Mouse (Mus musculus): ENCODE data around the gene Cabin1. TPM values are rescaled to one million over a fixed set of nuclear protein-coding genes. Genes with fewer than 3 reads are reported as not detected.

The Cabin1 gene
- total RNA-seq, 2 experiments from 2014 or later = 66.4 to 85.5 TPM

DNA sequence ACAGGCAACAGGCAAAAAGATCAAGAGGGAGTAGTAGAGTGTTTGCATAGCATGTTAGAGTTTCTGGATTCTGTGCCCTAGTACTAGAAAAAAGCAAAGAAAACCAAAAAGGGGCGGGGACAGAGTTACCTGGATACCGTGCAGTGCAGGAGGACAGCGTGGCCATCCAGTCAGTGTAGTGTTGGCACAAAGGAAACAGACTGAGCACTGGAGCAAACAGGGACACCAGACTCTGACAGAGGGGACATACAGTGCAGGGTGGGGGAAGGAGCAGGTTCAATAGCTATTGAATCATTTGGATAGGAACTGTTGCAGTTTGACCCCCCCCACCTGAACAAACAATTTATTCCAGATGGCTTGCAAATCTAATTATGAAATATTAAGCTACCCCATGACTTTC, 137.2 kb downstream of the Cabin1 start:
- intact Hi-C loops (cut with DNase I) = no loop called here
- DNase-seq (ENCODE audit: low spot score in 2 of 2) = no peak

DNA sequence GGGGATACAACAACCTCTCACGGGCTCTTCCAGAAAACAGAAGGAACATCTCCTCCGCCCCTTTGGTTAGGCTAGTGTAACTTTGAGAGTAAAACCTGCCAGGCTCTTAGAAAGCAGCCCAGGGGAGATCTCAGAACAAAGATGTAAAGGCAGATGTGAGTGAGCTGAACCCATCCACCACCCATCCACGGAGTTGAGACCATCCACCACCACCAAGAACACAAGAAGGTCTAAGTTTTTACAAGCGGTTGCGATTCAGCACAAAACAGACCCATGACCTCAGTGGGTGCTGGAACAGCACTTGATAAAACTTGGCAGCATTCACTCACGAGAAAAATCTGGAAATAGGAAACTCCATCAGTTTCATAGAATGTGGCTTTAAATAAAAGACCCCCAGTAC, 138.2 kb downstream of the Cabin1 start:
- intact Hi-C loops (cut with DNase I) = no loop called here
- DNase-seq (ENCODE audit: low spot score in 2 of 2) = no peak

DNA sequence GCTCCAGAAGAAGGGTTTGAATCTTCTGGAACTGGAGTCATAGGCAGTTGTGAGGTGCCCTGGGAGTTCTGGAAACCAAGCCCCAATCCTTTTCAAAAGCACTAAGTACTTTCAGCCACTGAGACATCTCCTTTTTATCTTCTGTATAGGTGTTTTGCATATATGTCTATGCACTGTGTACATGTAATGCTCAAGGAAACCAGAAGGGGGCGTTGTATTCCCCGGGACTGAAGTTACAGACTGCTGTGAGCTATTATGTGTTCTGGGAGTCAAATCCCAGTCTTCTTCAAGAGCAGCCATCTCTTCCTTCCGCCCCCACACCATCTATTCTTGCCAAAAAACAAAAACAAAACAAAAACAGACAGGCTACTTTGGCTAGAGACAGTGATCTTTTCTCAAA, 143.3 kb downstream of the Cabin1 start:
- no peak for DNase-seq (ENCODE audit: low spot score in 2 of 2)
- intact Hi-C loops (cut with DNase I) = no loop called here

DNA sequence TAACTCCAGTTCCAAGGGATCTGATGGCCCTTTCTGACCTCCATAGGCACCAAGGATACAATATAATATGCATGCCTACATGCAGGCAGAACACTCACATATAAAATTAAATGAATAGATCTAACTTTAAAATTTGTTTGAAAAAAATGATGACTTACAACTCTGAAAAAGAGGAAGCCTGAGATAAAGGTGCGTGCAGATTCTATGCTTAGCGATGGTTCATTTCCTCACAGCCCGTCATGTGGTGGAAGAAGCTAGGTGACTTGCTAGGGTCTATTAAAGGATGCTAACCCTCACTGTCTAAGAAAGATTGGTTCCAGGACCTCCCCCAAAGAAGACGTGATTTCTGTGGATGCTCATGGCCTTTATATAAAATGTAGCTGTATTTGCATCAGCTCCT, 148.1 kb downstream of the Cabin1 start:
- intact Hi-C loops (cut with DNase I) = no loop called here

DNA sequence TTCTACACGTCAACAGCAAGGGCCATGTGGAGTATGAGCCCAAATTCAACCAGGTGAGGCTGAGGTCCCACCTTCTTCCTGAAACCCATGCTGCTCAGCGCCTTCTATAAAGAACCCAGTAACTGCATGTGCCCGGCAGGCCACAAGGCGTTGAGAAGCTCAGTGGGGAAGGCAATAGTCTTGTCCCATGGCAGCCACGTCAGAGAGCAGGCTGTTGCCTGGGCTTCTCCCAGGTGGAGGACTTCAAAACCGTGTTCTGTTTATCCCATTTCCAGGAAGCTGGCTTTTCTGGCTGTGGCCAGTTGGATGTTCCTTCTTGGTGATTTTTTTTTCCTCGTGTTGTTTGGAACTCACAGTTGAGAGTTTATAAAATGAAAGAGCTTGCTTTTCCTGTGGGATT, 153.7 kb downstream of the Cabin1 start:
- intact Hi-C loops (cut with DNase I) = no loop called here
- DNase-seq (ENCODE audit: low spot score in 2 of 2) = no peak

More for the DNA sequence above, 148.1 kb downstream of the Cabin1 start:
- no peak for DNase-seq (ENCODE audit: low spot score in 2 of 2)

DNA sequence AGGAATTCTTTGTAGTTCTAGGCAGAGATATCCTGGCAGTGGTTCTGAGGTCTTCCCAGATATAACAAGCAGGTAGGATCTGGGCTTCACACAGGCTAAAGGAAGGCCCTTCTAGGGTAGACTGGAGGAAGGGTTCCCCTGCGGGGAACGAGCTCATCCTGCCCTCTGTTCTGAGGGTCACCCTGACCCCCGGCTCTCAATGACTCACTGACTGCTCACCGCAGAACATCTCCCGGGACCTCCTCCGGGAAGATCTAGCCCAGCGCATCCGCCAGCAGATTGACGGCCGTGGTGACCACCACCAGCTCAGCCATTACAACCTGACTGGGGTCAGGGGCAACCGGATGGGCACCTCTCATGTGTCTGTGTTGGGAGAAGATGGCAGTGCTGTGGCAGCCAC, 155.2 kb downstream of the Cabin1 start:
- intact Hi-C loops (cut with DNase I) = no loop called here
- DNase-seq (ENCODE audit: low spot score in 2 of 2) = no peak

DNA sequence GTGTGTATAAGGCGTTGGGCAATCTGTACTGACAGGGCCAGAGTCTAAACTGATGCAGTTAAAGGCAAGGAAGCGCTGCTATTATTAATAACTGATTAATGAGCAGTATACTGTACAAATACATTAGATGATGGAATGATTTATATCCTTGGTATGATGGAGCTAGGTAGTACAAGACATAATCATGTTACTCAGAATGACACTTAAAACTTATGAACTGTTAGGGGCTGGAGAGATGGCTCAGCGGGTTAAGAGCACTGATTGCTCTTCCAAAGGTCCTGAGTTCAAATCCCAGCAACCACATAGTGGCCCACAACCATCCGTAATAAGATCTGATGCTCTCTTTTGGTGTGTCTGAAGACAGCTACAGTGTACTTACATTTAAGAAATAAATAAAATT, 156.9 kb downstream of the Cabin1 start:
- intact Hi-C loops (cut with DNase I) = no loop called here
- DNase-seq (ENCODE audit: low spot score in 2 of 2) = no peak

DNA sequence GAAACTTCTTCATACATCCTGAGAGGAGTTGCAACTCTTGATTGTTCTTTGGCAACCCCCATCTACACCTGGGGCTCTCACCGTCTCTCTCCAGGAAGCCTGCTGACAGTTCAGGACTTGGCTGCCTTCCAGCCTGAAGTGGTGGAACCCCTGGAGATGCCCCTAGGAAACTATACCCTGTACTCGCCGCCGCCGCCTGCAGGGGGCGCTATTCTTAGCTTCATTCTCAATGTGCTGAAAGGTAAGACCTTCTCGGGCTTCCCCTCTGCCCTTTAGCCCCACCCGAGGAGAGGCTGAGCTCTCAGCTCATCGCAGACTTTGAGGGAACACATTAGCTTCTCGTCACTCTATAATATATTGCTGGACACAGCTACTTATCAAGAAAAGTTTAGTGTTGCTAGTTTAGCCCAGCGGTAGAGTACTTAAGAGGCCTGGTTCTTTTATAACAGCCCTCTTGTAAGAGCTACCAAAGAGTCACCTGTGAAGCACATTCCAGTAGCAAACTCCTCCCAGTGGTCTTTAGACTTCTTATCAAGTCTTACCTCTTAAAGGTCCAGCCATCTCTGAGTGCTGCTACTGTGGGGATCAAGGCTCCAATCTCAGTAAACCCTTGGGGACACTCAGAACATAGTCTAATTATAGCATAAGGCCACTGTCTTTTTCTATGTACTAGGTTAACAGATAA, 158.8 kb downstream of the Cabin1 start:
- intact Hi-C loops (cut with DNase I) = no loop called here
- no peak for DNase-seq (ENCODE audit: low spot score in 2 of 2)

DNA sequence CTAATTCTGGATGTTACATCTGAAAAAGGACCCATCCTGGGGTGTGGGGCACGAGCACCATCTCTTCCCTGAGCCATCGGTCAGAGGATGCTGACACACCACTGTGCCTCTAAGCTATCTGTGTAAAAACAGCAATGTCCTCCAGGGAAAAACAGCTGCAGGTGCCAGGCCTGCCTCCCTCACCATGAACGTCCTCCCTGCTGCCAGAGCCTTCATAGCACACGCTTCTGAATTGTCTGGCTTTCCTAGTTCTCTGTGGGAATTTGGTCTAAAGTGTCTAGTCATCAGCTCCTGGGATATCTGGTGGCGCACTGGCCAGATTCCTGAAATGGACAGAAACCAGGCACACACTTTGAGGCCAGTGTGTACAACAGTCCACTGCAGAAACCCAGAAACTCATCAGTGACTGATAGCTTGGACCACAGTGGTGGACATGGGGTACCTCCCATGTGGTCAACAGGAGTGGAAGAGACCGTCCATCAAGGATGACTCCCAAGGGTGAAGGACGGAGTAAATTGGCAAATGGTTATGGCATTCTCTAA, 163.9 kb downstream of the Cabin1 start:
- no peak for DNase-seq (ENCODE audit: low spot score in 2 of 2)
- intact Hi-C loops (cut with DNase I) = no loop called here

Other genes with a start within 250 kb of the Cabin1 start
- 10 to 100 TPM; 65.9 to 68.9 TPM for gene Snrpd3, start 246.8 kb downstream of the Cabin1 start, total RNA-seq (2021)
- 10 to 100 TPM; 15.4 to 21.5 TPM for gene Gucd1, start 246.4 kb downstream of the Cabin1 start, total RNA-seq (2021)
- 10 to 100 TPM in 1 of 2 experiments, 1 to 10 TPM in 1; 9.8 to 10.1 TPM for gene Lrrc75b, start 204.0 kb downstream of the Cabin1 start, total RNA-seq (2021)
- gene Ggt1, start 202.7 kb downstream of the Cabin1 start, total RNA-seq (2021) = 1 to 10 TPM; 2.5 to 4.1 TPM
- gene Ggt5, start 175.0 kb downstream of the Cabin1 start, total RNA-seq (2021) = 1 to 10 TPM; 1.6 to 2.9 TPM
- 1 to 10 TPM; 7.8 to 8.3 TPM for gene Susd2, start 120.3 kb downstream of the Cabin1 start, total RNA-seq (2021)
- gene Ddt, start 9.1 kb upstream of the Cabin1 start, total RNA-seq (2021) = 10 to 100 TPM; 43.5 to 50.0 TPM
- not detected for gene Gm20441, start 16.6 kb upstream of the Cabin1 start, total RNA-seq (2021)
- 1 to 10 TPM in 1 of 2 experiments, under 1 TPM in 1; 0.91 to 2.0 TPM for gene Gstt3, start 17.1 kb upstream of the Cabin1 start, total RNA-seq (2021)
- 10 to 100 TPM in 1 of 2 experiments, 1 to 10 TPM in 1; 6.2 to 11.4 TPM for gene Gstt1, start 34.2 kb upstream of the Cabin1 start, total RNA-seq (2021)
- gene Gstt4, start 58.2 kb upstream of the Cabin1 start, total RNA-seq (2021) = not detected
- gene Gstt2, start 73.1 kb upstream of the Cabin1 start, total RNA-seq (2021) = 1 to 10 TPM; 4.8 to 5.0 TPM
- gene Mif, start 95.9 kb upstream of the Cabin1 start, total RNA-seq (2021) = 100 to 1,000 TPM; 506 to 546 TPM
- gene Derl3, start 129.1 kb upstream of the Cabin1 start, total RNA-seq (2021) = 1 to 10 TPM; 3.3 to 3.8 TPM
- 10 to 100 TPM; 80.0 to 82.4 TPM for gene Smarcb1, start 157.3 kb upstream of the Cabin1 start, total RNA-seq (2021)
- 100 to 1,000 TPM; 373 to 446 TPM for gene Chchd10, start 168.8 kb upstream of the Cabin1 start, total RNA-seq (2021)
- 1 to 10 TPM in 1 of 2 experiments, under 1 TPM in 1; 0.79 to 1.7 TPM for gene Mmp11, start 172.2 kb upstream of the Cabin1 start, total RNA-seq (2021)
- under 1 TPM in 1 of 2 experiments, not detected in 1; 0.35 TPM for gene Gm867, start 176.3 kb upstream of the Cabin1 start, total RNA-seq (2021)
- not detected for gene Vpreb3, start 178.7 kb upstream of the Cabin1 start, total RNA-seq (2021)
- gene Gm5134, start 190.2 kb upstream of the Cabin1 start, total RNA-seq (2021) = not detected